Mouse (Mus musculus) testis, adult 2 months (tissue): ENCODE measurements at regions not wholly inside any gene's neighbourhood (a gene's known extent, or its start where the extent isn't known, plus 50 kb on each side); places are given as distances from the start of the nearest gene placed in this dataset.

Experiments used
- H3K27ac ChIP-seq: fragments of 200-500 bp; 2 replicates; pipeline ENCODE4 v1.5.1; 2012; ENCODE audit warnings: low read depth, low read length; ENCODE audit not compliant: control insufficient read depth, insufficient read depth
- H3K27me3 ChIP-seq: fragments of 200-500 bp; 2 replicates; pipeline ENCODE4 v1.6.1; 2012; ENCODE audit warnings: mild to moderate bottlenecking, low read length, moderate library complexity; ENCODE audit not compliant: control insufficient read depth, insufficient read depth
- H3K36me3 ChIP-seq: fragments of 200-500 bp; 2 replicates; pipeline ENCODE4 v1.6.1; 2012; ENCODE audit warnings: mild to moderate bottlenecking, low read length; ENCODE audit not compliant: control insufficient read depth, insufficient read depth
- H3K4me1 ChIP-seq: fragments of 200-500 bp; 2 replicates; pipeline ENCODE4 v1.6.1; 2012; ENCODE audit warnings: low read length; ENCODE audit not compliant: control insufficient read depth, insufficient read depth
- H3K4me3 ChIP-seq: fragments of 200-500 bp; 2 replicates; pipeline ENCODE4 v1.5.1; 2012; ENCODE audit warnings: low read depth, mild to moderate bottlenecking, low read length, moderate library complexity, mixed read lengths; ENCODE audit not compliant: control insufficient read depth
- CTCF ChIP-seq: fragments of 200-500 bp; IDR thresholded peaks from 2 replicates; pipeline ENCODE4 v1.5.1; 2012; ENCODE audit warnings: low read depth, mild to moderate bottlenecking, inconsistent platforms, low read length, moderate library complexity; ENCODE audit not compliant: control insufficient read depth, insufficient read depth, insufficient replicate concordance
- POLR2A ChIP-seq: fragments of 200-500 bp; IDR thresholded peaks from 2 replicates; pipeline ENCODE4 v1.6.1; 2012; ENCODE audit warnings: low read depth, mild to moderate bottlenecking, inconsistent platforms, low read length, moderate library complexity; ENCODE audit not compliant: control insufficient read depth

GRCm38 (mm10) chr5:64499131-64499530 lies 304.1 kb upstream of the Klf3 start:
- Histone ChIP-seq H3K27me3 (no peaks in the 10 kb centered on the region), H3K27ac (no peak overlapping the region), H3K4me3 (no peak overlapping the region), H3K4me1 (0 out of 2 replicates have a peak, but pooled peaks cover 3% of the 10 kb centered on the region), H3K36me3 (no peaks in the 10 kb centered on the region)
- TF ChIP-seq CTCF, result no peak
- TF ChIP-seq POLR2A, result no peak

GRCm38 (mm10) chr5:64500413-64500812 lies 302.8 kb upstream of the Klf3 start:
- H3K4me1 ChIP-seq, result peaks cover 7% of the 10 kb centered on the region
- H3K4me3 ChIP-seq, result no peak overlapping the region
- TF ChIP-seq POLR2A (no peak), CTCF (no peak)
- H3K27ac ChIP-seq, result no peak overlapping the region
- H3K27me3 ChIP-seq, result no peaks in the 10 kb centered on the region
- no peaks in the 10 kb centered on the region for H3K36me3 ChIP-seq

- no peak overlapping the region for H3K27ac ChIP-seq
Observed at GRCm38 (mm10) chr5:64500866-64501265, 302.3 kb upstream of the Klf3 start.

GRCm38 (mm10) chr5:64501746-64502145 lies 301.4 kb upstream of the Klf3 start:
- Histone ChIP-seq H3K36me3 (no peaks in the 10 kb centered on the region), H3K4me3 (no peak overlapping the region), H3K27ac (no peak overlapping the region), H3K27me3 (no peaks in the 10 kb centered on the region), H3K4me1 (peaks cover 9% of the 10 kb centered on the region)
- no peak for TF ChIP-seq POLR2A
- TF ChIP-seq CTCF, result no peak

More at GRCm38 (mm10) chr5:64500866-64501265, 302.3 kb upstream of the Klf3 start:
- Histone ChIP-seq H3K27me3 (no peaks in the 10 kb centered on the region), H3K36me3 (no peaks in the 10 kb centered on the region), H3K4me1 (peaks cover 7% of the 10 kb centered on the region), H3K4me3 (no peak overlapping the region)
- no peak for TF ChIP-seq CTCF
- TF ChIP-seq POLR2A, result no peak

GRCm38 (mm10) chr5:64503514-64503913 lies 299.7 kb upstream of the Klf3 start:
- H3K4me1 ChIP-seq, result peaks cover 9% of the 10 kb centered on the region
- H3K27me3 ChIP-seq, result no peaks in the 10 kb centered on the region
- TF ChIP-seq CTCF (no peak), POLR2A (no peak)
- H3K4me3 ChIP-seq, result no peak overlapping the region
- H3K36me3 ChIP-seq, result no peaks in the 10 kb centered on the region
- H3K27ac ChIP-seq, result peak overlapping the region; percentile 69

GRCm38 (mm10) chr5:64504507-64504906 lies 298.7 kb upstream of the Klf3 start:
- Histone ChIP-seq H3K27ac (no peak overlapping the region), H3K4me3 (no peak overlapping the region)

GRCm38 (mm10) chr5:64505227-64505834 lies 297.9 kb upstream of the Klf3 start:
- no peak overlapping the region; the same call in 1 of the 2 replicates for H3K27ac ChIP-seq
- no peaks in the 10 kb centered on the region for H3K36me3 ChIP-seq
- no peaks in the 10 kb centered on the region for H3K27me3 ChIP-seq
- H3K4me3 ChIP-seq, result peak overlapping the region; percentile 11
- TF ChIP-seq CTCF (no peak), POLR2A (no peak)
- peaks cover 9% of the 10 kb centered on the region for H3K4me1 ChIP-seq

More at GRCm38 (mm10) chr5:64504507-64504906, 298.7 kb upstream of the Klf3 start:
- no peaks in the 10 kb centered on the region for H3K27me3 ChIP-seq
- TF ChIP-seq POLR2A (no peak), CTCF (no peak)
- no peaks in the 10 kb centered on the region for H3K36me3 ChIP-seq
- H3K4me1 ChIP-seq, result peaks cover 9% of the 10 kb centered on the region
